Mouse (Mus musculus) limb, embryonic 14.5 days (tissue): ENCODE measurements at regions not wholly inside any gene's neighbourhood (a gene's known extent, or its start where the extent isn't known, plus 50 kb on each side); places are given as distances from the start of the nearest gene placed in this dataset.

Experiments
- ATAC-seq: fragments of 200-750 bp; cut with Nextera tagmentation; 2 replicates; pipeline ENCODE4 v1.8.0; 2017; ENCODE audit warnings: low read depth, moderate number of reproducible peaks, moderate TSS enrichment; ENCODE audit not compliant: low FRiP score
- DNase-seq: peaks from one replicate; pipeline ENCODE4 v3.0.0-alpha.2; 2015; ENCODE audit warnings: low spot score
- H3K27ac ChIP-seq: fragments of 300-500 bp; sonication (generic); replicated peaks from 2 replicates; pipeline ENCODE4 v1.5.1; 2014; ENCODE audit warnings: low read depth, mild to moderate bottlenecking, low read length, moderate library complexity, mixed read lengths
- H3K27me3 ChIP-seq: fragments of 300-500 bp; sonication (generic); 2 replicates; pipeline ENCODE4 v1.6.1; 2014; ENCODE audit warnings: low read length, mixed read lengths; ENCODE audit not compliant: control insufficient read depth, insufficient read depth
- H3K36me3 ChIP-seq: fragments of 300-500 bp; sonication (generic); 2 replicates; pipeline ENCODE4 v1.6.1; 2014; ENCODE audit warnings: mild to moderate bottlenecking, low read length, moderate library complexity, mixed read lengths; ENCODE audit not compliant: control insufficient read depth, insufficient read depth
- H3K4me1 ChIP-seq: fragments of 300-500 bp; sonication (generic); 2 replicates; pipeline ENCODE4 v1.6.1; 2014; ENCODE audit warnings: antibody characterized with exemption, low read length, mixed read lengths; ENCODE audit not compliant: control insufficient read depth, insufficient read depth
- H3K4me2 ChIP-seq: fragments of 300-500 bp; sonication (generic); replicated peaks from 2 replicates; pipeline ENCODE4 v1.6.1; 2014; ENCODE audit warnings: low read depth, mild to moderate bottlenecking, low read length, moderate library complexity; ENCODE audit not compliant: severe bottlenecking
- H3K4me3 ChIP-seq: fragments of 300-500 bp; sonication (generic); replicated peaks from 2 replicates; pipeline ENCODE4 v1.5.1; 2014; ENCODE audit warnings: low read length
- H3K9ac ChIP-seq: fragments of 300-500 bp; sonication (generic); 2 replicates; pipeline ENCODE4 v1.6.1; 2014; ENCODE audit warnings: mild to moderate bottlenecking, low read depth, low read length, moderate library complexity; ENCODE audit not compliant: severe bottlenecking
- H3K9me3 ChIP-seq: fragments of 300-500 bp; sonication (generic); 2 replicates; pipeline ENCODE4 v1.6.1; 2016; ENCODE audit warnings: low read length; ENCODE audit not compliant: control insufficient read depth
- POLR2A ChIP-seq: fragments of 200-500 bp; IDR thresholded peaks from 2 replicates; pipeline ENCODE4 v1.8.0; 2012; ENCODE audit warnings: inconsistent platforms, mild to moderate bottlenecking, moderate library complexity, borderline replicate concordance; ENCODE audit not compliant: insufficient read depth, insufficient read length; ENCODE audit errors: extremely low read depth
- WGBS: fragments of 180-500 bp; shearing (Covaris S2); extraction: QIAGEN DNeasy Blood & Tissue Kit; methylation state at CpG from one replicate; pipeline ENCODE4 v1.1.7; 2014; 5-methylcytosine and 5-hydroxymethylcytosine counted together

DNA sequence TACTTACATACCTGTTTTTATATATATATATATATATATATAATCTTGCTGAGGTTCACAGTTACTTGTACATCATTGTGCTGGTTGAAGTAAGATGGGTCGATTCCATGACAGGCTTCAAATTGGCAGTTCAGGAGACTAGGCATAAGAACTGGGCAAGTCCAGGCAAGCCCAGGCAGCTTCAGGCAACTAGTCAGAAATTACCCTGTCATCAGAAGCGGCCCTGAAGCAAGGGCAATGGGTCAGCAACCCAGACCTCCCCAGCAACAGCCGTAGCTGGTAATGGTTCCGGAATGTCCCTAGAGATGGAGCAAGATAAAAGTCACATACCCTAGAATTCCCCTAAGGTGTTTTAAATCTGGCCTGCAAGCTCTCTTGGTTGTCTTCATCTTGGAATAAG, 2088.0 kb downstream of the A830018L16Rik start:
- no peak overlapping the region for H3K4me2 ChIP-seq
- no peak overlapping the region for H3K9ac ChIP-seq
- H3K36me3 ChIP-seq: no peaks in the 10 kb centered on the region
- no peak overlapping the region for H3K27ac ChIP-seq
- no peaks in the 10 kb centered on the region for H3K9me3 ChIP-seq
- TF ChIP-seq POLR2A: no peak
- DNase-seq (no peak), ATAC-seq (no peak)
- H3K4me3 ChIP-seq: no peak overlapping the region
- WGBS: 71% methylated on average over 4 of the region's 4 CpGs
- H3K4me1 ChIP-seq: no peaks in the 10 kb centered on the region
- no peaks in the 10 kb centered on the region for H3K27me3 ChIP-seq

DNA sequence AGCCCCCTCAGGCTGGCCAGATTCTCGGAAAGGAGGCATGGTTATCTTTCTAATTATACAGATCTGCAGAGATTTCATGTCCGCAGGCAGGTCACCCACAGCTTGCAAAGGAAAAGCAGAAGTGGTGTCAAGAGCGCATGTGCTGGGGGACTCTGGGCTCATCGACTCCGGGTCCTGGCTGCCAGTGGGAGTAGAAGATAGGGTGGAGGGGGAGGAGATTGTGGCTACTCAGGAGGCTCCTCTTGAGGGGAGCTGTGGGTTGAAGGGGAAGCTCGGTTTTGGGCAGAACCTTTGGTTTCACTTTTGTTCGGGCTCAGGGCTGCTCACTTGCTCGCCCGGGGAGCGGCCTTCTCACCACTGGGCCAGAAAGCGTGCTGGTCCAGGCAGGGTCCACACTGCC, 2099.9 kb downstream of the A830018L16Rik start:
- no peak for TF ChIP-seq POLR2A
- WGBS: 95% methylated on average over 11 of the region's 11 CpGs
- H3K27ac ChIP-seq: no peak overlapping the region
- H3K27me3 ChIP-seq: no peaks in the 10 kb centered on the region
- no peak for DNase-seq
- peaks cover 8% of the 10 kb centered on the region; the same call in 1 of the 2 replicates for H3K9me3 ChIP-seq
- H3K36me3 ChIP-seq: no peaks in the 10 kb centered on the region
- no peak overlapping the region for H3K4me3 ChIP-seq
- no peaks in the 10 kb centered on the region for H3K4me1 ChIP-seq
- H3K9ac ChIP-seq: no peak overlapping the region
- no peak for ATAC-seq
- no peak overlapping the region for H3K4me2 ChIP-seq
